Mouse (Mus musculus) midbrain, embryonic 13.5 days (tissue): ENCODE results near the gene Vps26a. TPM values are rescaled to one million over a fixed set of nuclear protein-coding genes. Genes with fewer than 3 reads are reported as not detected.

Source experiments
- ATAC-seq: fragments of 200-750 bp; cut with Nextera tagmentation; 2 replicates; pipeline ENCODE4 v1.8.0; 2017; ENCODE audit warnings: mild to moderate bottlenecking, moderate TSS enrichment, moderate library complexity
- H3K27ac ChIP-seq: fragments of 300-500 bp; sonication (generic); 2 replicates; pipeline ENCODE4 v1.5.1; 2015; ENCODE audit warnings: inconsistent platforms, mild to moderate bottlenecking, moderate library complexity
- H3K27me3 ChIP-seq: fragments of 300-500 bp; sonication (generic); 2 replicates; pipeline ENCODE4 v1.6.1; 2015; ENCODE audit warnings: mild to moderate bottlenecking, inconsistent platforms
- H3K36me3 ChIP-seq: fragments of 300-500 bp; sonication (generic); 2 replicates; pipeline ENCODE4 v1.6.1; 2015; ENCODE audit warnings: mild to moderate bottlenecking, inconsistent platforms
- H3K4me1 ChIP-seq: fragments of 300-500 bp; sonication (generic); replicated peaks from 2 replicates; pipeline ENCODE4 v1.6.1; 2015; ENCODE audit warnings: inconsistent platforms
- H3K4me2 ChIP-seq: fragments of 300-500 bp; sonication (generic); replicated peaks from 2 replicates; pipeline ENCODE4 v1.6.1; 2015; ENCODE audit warnings: moderate library complexity, mild to moderate bottlenecking, inconsistent platforms
- H3K4me3 ChIP-seq: fragments of 300-500 bp; sonication (generic); replicated peaks from 2 replicates; pipeline ENCODE4 v1.5.1; 2015; ENCODE audit warnings: mild to moderate bottlenecking, inconsistent platforms
- H3K9ac ChIP-seq: fragments of 300-500 bp; sonication (generic); replicated peaks from 2 replicates; pipeline ENCODE4 v1.6.1; 2015; ENCODE audit warnings: mild to moderate bottlenecking, inconsistent platforms
- H3K9me3 ChIP-seq: fragments of 300-500 bp; sonication (generic); 2 replicates; pipeline ENCODE4 v1.6.1; 2016; ENCODE audit warnings: mild to moderate bottlenecking, inconsistent platforms
- WGBS: fragments of 180-500 bp; shearing (Covaris S2); methylation state at CpG from one replicate; pipeline ENCODE4 v1.1.7; 2015; 5-methylcytosine and 5-hydroxymethylcytosine counted together
- polyA plus RNA-seq: library from polyadenylated mRNA; unstranded; fragments of >200 nt; fragmentation: Nextera tagmentation; extraction: Ambion mirVana; gene quantifications from 2 replicates; pipeline ENCODE4 v1.2.1, GENCODE M21; 2015

The Vps26a gene
- polyA plus RNA-seq, result 68.5 and 69.2 TPM in 2 replicates

DNA sequence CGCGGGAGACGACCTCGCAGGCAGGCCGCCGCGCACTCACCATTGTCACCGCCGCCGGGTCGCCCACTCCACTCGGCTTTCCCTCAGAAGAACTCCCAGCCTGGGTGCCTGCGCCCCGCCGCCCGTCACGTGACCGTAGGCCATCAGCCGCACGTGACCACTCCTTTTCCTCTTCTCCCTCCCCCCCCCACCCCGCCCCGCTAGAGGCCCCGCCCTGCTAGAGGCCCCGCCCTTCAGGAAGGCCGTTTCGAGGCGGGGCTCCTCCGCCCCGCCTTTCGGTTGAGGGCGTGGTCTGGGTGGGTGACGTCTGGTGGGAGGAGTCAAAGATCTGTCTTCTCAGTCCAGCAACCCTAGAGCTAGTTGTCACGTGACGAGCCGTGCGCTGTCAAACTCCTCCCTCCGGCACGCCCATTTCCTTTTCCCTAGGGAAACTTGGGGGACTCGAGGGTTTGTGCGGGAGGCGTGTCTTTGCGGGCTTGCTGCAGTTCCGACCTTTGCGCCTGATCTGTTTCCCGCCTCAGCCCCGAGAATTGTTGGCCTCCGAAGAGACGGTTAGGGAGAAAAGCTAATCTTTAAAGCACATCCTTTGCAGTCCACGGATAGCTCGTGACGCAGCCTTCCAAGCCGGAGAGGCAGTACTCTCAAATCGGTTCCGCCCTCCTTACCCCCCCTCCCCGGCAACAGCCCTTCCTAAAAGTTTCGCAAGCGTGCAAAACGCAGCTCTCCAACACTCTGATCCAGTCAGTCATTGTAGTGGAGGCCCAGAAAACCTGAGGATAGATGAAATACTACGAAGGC lies at the start of gene Vps26a:
Gene Vps26a (minus strand): TSS at position 188 of the 798 bp plus-strand sequence.
- WGBS, result under 1% methylated on average over 52 of the region's 59 CpGs
- H3K4me2 ChIP-seq, result peak within 1 kb of the TSS; percentile 64
- no peaks in the 10 kb centered on the region for H3K9me3 ChIP-seq
- peak; percentile 92 for ATAC-seq
- H3K4me1 ChIP-seq, result peaks cover 27% of the 10 kb centered on the region
- H3K36me3 ChIP-seq, result no peaks in the 10 kb centered on the region
- H3K4me3 ChIP-seq, result peak within 1 kb of the TSS; percentile 93
- peak within 1 kb of the TSS; percentile 85 for H3K27ac ChIP-seq
- peak within 1 kb of the TSS; percentile 88 for H3K9ac ChIP-seq
- H3K27me3 ChIP-seq, result no peaks in the 10 kb centered on the region

DNA sequence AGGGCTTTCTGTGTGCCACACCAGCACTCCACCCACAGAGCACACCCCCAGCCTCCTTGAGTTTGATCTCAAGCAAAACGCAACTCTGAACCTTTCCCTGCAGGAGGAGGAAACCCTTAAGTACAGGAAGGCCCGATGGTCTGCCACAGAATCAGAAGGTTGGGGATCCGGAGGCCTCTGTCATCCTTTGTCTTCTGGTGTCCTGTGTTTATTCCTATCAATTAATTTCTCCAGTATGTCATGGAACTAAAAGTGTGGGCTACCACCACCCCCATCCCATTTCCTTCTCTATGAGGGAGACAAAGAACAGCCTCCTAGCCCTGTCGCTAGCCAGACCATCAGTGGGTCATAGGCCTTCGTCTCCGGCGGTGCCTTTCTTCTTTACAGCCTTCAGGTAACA lies 47.9 kb upstream of the Vps26a start:
- H3K4me2 ChIP-seq, result no peak overlapping the region
- WGBS, result 88% methylated on average over 7 of the region's 7 CpGs

DNA sequence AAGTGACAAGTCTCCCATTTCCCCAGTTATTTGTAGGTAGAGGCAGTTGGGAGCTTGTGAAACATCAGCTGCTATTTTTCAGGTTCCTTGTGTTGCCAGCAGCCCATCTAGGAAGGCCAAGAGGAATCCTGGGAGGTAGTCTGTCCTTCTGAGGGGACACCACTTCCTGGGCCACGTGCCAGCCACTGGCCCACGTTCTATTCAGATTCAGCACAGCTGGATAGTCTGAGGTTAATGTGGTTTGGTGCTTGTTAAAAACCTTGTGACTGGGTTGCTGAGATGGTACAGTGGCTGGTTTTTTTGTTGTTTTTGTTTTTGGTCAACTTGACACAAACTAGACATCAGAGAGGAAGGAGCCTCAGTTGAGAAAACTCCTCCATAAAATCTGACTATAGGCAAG lies 46.2 kb upstream of the Vps26a start:
- 67% methylated on average over 2 of the region's 2 CpGs for WGBS
- no peaks in the 10 kb centered on the region for H3K36me3 ChIP-seq
- ATAC-seq, result no peak
- H3K9ac ChIP-seq, result no peak overlapping the region
- no peaks in the 10 kb centered on the region for H3K4me1 ChIP-seq
- H3K27ac ChIP-seq, result no peak overlapping the region
- H3K4me3 ChIP-seq, result no peak overlapping the region
- H3K9me3 ChIP-seq, result no peaks in the 10 kb centered on the region
- H3K27me3 ChIP-seq, result no peaks in the 10 kb centered on the region
- H3K4me2 ChIP-seq, result no peak overlapping the region

More for the DNA sequence above, 47.9 kb upstream of the Vps26a start:
- Histone ChIP-seq H3K27me3 (no peaks in the 10 kb centered on the region), H3K4me1 (no peaks in the 10 kb centered on the region), H3K4me3 (no peak overlapping the region), H3K36me3 (no peaks in the 10 kb centered on the region), H3K9ac (no peak overlapping the region), H3K27ac (no peak overlapping the region), H3K9me3 (no peaks in the 10 kb centered on the region)
- ATAC-seq, result no peak

DNA sequence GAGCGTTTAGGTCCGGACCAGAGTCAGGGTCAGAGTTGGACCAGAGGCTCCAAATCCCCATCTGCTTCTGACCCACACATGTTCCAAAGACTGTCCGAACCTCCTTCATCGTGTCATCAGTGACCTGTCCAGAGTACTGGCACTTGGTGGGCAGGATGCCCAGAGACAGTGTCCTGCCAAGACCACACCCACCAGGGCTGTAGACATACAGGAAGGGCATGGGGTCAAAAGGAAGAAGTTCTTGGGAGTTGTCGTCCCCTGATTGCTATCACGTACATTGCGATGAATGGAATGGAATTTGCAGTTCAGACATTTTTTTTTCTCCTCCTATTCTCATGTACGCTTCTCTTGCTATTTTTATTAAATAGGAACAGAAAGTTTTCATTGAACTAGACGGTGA lies 43.6 kb upstream of the Vps26a start:
- no peak overlapping the region for H3K4me2 ChIP-seq
- H3K4me1 ChIP-seq, result no peaks in the 10 kb centered on the region
- no peaks in the 10 kb centered on the region for H3K27me3 ChIP-seq
- no peaks in the 10 kb centered on the region for H3K9me3 ChIP-seq
- H3K36me3 ChIP-seq, result no peaks in the 10 kb centered on the region
- WGBS, result 92% methylated on average over 9 of the region's 9 CpGs
- no peak overlapping the region for H3K27ac ChIP-seq
- no peak overlapping the region for H3K4me3 ChIP-seq
- ATAC-seq, result no peak
- no peak overlapping the region for H3K9ac ChIP-seq

DNA sequence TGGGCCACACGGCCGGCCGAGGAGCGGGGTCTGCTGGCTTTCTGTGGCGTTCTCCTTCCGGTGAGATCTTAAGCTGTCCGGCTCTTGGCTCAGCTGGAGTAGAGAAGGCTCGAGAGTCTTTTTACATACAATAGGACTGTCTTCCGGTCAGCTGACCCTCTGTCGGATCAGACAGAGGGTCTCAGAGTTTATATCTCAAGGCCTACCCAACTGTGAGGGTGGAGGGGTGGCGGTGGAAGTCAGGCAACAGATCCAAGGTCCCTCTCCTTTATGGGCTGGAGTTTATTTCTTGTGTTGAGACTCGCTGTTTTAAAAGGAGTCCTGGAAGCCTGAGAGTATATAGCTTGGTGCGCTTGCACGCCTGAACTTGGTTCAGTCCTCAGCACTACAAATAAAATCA lies 40.7 kb upstream of the Vps26a start, which contains the start of gene Srgn:
Gene Srgn (minus strand): TSS at position 101 of the 400 bp plus-strand sequence.
- H3K4me1 ChIP-seq, result no peaks in the 10 kb centered on the region
- H3K36me3 ChIP-seq, result no peaks in the 10 kb centered on the region
- H3K4me2 ChIP-seq, result no peak within 1 kb of the TSS
- H3K9me3 ChIP-seq, result no peaks in the 10 kb centered on the region
- ATAC-seq, result no peak
- H3K27ac ChIP-seq, result no peak within 1 kb of the TSS
- H3K27me3 ChIP-seq, result no peaks in the 10 kb centered on the region
- no peak within 1 kb of the TSS for H3K9ac ChIP-seq
- WGBS, result 87% methylated on average over 14 of the region's 14 CpGs
- H3K4me3 ChIP-seq, result no peak within 1 kb of the TSS

DNA sequence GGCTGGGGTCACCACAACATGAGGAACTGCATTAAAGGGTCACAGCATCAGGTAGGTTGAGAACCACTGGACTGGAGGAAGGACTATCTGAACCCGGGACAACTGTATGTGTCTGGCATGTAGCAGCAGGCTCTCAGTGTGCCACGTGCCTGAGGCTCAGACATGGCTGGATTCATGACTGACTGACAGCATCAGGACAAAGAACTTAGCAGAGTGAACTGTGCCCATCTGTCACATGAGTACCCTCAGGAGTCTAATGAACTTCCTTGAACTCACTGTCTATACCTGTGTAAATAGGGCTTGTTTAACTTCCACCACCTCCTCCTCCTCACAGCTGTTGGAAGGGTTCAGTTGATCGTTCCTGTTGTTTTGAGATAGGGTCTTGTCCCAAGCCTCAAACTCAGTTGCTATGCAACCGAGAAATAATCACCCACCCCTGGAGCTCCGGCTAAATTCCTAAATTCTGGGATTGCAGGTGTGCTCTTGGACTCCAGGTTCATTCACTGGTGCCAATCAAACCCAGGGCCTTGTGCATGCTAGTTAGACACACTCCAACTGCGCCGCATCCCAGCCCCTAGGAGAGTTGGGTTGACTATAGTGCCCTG lies 35.8 kb upstream of the Vps26a start:
- 77% methylated on average over 7 of the region's 7 CpGs for WGBS
- Histone ChIP-seq H3K27me3 (no peaks in the 10 kb centered on the region), H3K36me3 (no peaks in the 10 kb centered on the region), H3K4me3 (no peak overlapping the region), H3K4me2 (no peak overlapping the region), H3K9me3 (no peaks in the 10 kb centered on the region), H3K4me1 (no peaks in the 10 kb centered on the region), H3K9ac (no peak overlapping the region), H3K27ac (no peak overlapping the region)
- ATAC-seq, result no peak

DNA sequence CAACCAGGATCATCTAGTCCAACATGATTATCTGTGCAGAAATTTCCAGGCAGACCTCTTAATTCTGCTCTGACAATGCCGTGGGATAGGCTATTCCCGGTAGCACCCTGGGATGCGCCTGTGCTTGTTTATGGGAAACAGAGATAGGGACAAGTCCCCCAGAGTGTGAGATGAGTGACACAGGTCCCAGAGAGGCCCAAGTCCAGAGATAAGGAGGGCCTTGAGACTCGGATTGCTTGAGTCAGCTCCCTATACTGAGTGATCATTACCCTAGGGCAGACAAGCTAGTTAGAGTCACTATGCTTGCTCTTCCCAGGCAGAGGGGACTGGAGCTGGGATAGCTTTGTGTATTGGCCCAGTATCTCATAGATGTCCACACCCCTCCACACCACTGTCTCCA lies 35.2 kb upstream of the Vps26a start:
- H3K4me3 ChIP-seq, result no peak overlapping the region
- ATAC-seq, result no peak
- no peaks in the 10 kb centered on the region for H3K27me3 ChIP-seq
- H3K9ac ChIP-seq, result no peak overlapping the region
- H3K4me1 ChIP-seq, result no peaks in the 10 kb centered on the region
- H3K9me3 ChIP-seq, result no peaks in the 10 kb centered on the region
- WGBS, result 78% methylated on average over 4 of the region's 4 CpGs
- H3K27ac ChIP-seq, result no peak overlapping the region
- no peaks in the 10 kb centered on the region for H3K36me3 ChIP-seq
- no peak overlapping the region for H3K4me2 ChIP-seq

DNA sequence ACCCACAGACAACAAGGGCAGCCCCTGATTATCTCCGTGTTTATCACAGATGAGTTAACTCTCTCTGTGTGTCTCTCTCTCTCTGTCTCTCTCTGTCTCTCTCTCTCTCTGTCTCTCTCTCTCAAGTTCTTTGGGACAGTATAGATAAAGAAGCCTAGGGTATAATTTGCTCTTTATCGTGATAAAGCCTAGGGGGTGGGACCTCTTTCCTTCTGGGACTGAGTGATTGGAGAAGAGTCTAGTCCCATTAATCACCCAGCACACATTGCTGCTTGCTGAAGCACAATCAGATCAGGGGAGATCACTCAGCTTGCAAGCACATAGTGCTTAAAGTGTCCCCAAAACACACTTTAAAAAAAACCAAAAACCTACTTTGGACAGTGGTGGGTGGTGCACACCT lies 34.3 kb upstream of the Vps26a start:
- Histone ChIP-seq H3K36me3 (no peaks in the 10 kb centered on the region), H3K4me3 (no peak overlapping the region), H3K4me1 (no peaks in the 10 kb centered on the region), H3K27me3 (no peaks in the 10 kb centered on the region), H3K9ac (no peak overlapping the region), H3K9me3 (no peaks in the 10 kb centered on the region), H3K4me2 (no peak overlapping the region), H3K27ac (no peak overlapping the region)
- ATAC-seq, result no peak
- WGBS, result 76% methylated on average over 2 of the region's 2 CpGs

DNA sequence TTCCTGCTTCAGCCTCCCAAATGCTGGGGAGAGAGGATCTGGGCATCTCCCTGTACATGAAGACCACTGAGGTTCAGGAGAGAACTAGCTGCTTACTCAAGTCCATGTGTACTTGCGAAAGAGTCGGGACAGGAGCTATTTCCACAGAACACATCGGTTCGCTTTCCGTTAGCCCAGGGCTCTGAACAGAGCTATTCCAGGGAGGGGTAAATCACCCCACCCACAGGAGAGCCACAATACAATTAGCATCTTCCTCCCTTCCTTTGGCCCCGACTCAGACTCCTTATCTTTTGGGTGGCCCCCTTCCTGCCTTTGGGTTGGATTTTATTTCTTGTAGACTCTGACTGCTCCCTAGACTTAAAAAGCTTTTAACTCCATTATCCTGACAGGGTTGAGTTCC lies 30.9 kb upstream of the Vps26a start:
- Histone ChIP-seq H3K4me1 (no peaks in the 10 kb centered on the region), H3K4me2 (no peak overlapping the region), H3K27me3 (no peaks in the 10 kb centered on the region), H3K9me3 (no peaks in the 10 kb centered on the region), H3K27ac (no peak overlapping the region), H3K4me3 (no peak overlapping the region), H3K36me3 (no peaks in the 10 kb centered on the region), H3K9ac (no peak overlapping the region)
- no peak for ATAC-seq
- 90% methylated on average over 6 of the region's 6 CpGs for whole genome bisulfite sequencing

DNA sequence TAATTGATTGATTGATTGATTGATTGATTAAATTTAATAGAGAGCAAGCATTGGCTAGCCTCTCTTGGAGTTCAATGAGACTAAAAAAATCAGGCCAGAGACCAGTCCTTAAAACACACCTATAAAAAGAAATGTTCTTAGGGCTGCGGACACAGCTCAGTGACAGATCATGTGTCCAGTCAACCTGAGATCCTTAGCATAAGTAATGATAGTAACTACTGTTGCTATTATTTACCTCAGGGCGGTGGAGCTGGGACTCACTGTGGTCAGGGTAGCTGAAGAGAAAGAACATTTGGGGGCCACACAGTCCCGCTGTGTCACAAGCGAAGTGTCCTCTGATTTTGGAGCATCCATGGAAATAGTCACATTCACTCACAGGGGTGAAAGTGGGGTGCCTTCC lies 26.2 kb upstream of the Vps26a start:
- peaks cover 12% of the 10 kb centered on the region for H3K27me3 ChIP-seq
- H3K4me3 ChIP-seq, result no peak overlapping the region
- no peak overlapping the region for H3K4me2 ChIP-seq
- H3K4me1 ChIP-seq, result no peaks in the 10 kb centered on the region; the same call in 1 of the 2 replicates
- no peak for ATAC-seq
- WGBS, result 97% methylated on average over 4 of the region's 4 CpGs
- no peaks in the 10 kb centered on the region for H3K36me3 ChIP-seq
- H3K9me3 ChIP-seq, result no peaks in the 10 kb centered on the region
- H3K27ac ChIP-seq, result no peak overlapping the region
- no peak overlapping the region for H3K9ac ChIP-seq

DNA sequence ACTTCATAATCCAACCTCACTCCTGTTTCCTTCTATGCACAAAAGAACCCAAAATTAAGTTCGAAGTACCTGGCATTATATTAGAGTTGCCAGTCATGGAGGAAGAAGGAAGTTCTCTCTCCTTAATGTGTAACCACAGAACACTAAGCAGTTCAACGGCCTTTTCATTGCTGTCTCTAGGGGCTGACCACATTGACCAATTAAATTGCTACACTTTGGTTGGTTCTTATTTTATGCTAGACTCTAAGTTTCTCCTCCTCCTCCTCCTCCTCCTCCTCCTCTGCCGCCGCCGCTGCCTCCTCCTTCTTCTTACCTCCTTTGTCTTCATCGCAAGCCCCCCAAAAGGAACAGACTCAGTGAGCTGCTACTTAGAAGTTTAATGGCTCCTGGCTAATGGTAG lies 24.9 kb upstream of the Vps26a start:
- H3K36me3 ChIP-seq, result no peaks in the 10 kb centered on the region
- no peaks in the 10 kb centered on the region for H3K9me3 ChIP-seq
- WGBS, result 84% methylated on average over 6 of the region's 6 CpGs
- H3K27ac ChIP-seq, result no peak overlapping the region
- H3K4me3 ChIP-seq, result no peak overlapping the region
- H3K4me2 ChIP-seq, result no peak overlapping the region
- H3K9ac ChIP-seq, result no peak overlapping the region
- peaks cover 17% of the 10 kb centered on the region for H3K27me3 ChIP-seq
- ATAC-seq, result no peak
- H3K4me1 ChIP-seq, result no peaks in the 10 kb centered on the region; the same call in 1 of the 2 replicates

DNA sequence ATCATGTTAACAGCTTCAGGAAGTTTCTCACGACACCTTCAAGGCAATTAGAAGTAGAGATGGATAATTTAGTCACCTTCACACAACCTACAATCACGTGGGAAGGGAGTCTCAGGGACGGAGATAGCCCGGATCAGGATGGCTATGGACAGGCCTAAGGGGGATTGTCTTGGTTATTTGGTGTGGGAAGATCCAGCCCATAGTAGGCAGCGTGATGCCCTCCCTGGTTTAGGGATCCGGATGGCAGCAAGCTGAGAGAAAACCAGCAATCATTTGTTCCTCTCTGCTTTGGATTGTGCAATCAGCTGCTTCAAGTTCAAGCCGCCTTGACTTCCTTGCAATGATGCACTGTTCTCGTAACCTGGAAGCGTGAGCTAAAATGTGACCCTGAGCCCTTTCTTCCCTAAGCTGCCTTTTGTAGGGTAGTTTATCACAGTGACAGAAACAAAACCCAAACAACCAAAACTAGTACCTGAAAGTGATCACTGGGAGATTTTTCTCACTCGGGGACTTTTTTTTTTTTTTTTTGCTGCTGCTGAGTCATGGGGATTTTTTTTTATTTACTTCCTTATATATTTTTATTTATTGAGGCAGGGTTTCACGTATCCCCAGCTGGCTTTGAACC lies 22.5 kb upstream of the Vps26a start:
- no peaks in the 10 kb centered on the region; the same call in 1 of the 2 replicates for H3K4me1 ChIP-seq
- no peak overlapping the region for H3K4me3 ChIP-seq
- peaks cover 17% of the 10 kb centered on the region for H3K27me3 ChIP-seq
- H3K4me2 ChIP-seq, result no peak overlapping the region
- WGBS, result 72% methylated on average over 11 of the region's 11 CpGs
- no peak overlapping the region for H3K27ac ChIP-seq
- H3K9ac ChIP-seq, result no peak overlapping the region
- H3K9me3 ChIP-seq, result no peaks in the 10 kb centered on the region
- ATAC-seq, result no peak
- H3K36me3 ChIP-seq, result no peaks in the 10 kb centered on the region
